Mouse (Mus musculus): ENCODE results near the gene Kat14. TPM values are rescaled to one million over a fixed set of nuclear protein-coding genes. Genes with fewer than 3 reads are reported as not detected.

Gene Kat14
- polyA plus RNA-seq, 1 experiment, result 20.3 TPM

DNA sequence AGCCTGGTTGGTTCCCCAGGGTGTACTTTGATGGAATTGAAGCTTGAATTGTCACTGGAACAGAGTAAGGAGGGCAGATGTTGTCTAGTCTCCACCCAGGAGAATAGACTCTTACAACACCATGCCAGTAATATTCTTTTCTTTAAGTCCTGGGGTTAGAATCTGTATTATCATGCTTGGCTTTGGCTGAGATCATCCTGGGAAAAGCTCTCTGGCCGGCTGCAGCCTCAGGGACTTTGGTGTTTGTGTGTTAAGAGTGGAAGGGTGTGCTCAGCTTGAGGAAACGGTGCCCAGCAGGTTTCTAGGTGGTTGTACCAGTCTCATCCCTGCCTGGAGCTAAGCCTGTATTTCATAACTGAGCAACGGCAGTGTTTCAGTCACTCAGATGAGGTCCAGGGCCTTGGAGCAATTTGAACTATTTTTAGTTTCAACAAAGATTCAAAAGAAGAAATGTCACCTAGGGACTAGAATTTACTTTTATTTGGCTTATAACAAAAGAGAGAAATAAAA lies 70.5 kb downstream of the Kat14 start:
- H3K27ac ChIP-seq (ENCODE audit: insufficient read depth, low read length), result no peak overlapping the region
- no peaks in the 10 kb centered on the region for H3K36me3 ChIP-seq (ENCODE audit: control insufficient read depth, insufficient read depth, low read length)
- DNase-seq (ENCODE audit: low read depth in 1 of 2, low spot score in 2 of 2), result no peak
- H3K27me3 ChIP-seq (ENCODE audit: control insufficient read depth, insufficient read depth, low read length), result no peaks in the 10 kb centered on the region
- TF ChIP-seq CTCF (IDR thresholded peaks at IDR 0.05; ENCODE audit: extremely low read depth, insufficient read depth, insufficient read length, insufficient replicate concordance) (no peak), POLR2A (IDR thresholded peaks at IDR 0.05; ENCODE audit: low read depth, low read length) (no peak)
- WGBS, result 76% methylated on average over 3 of the region's 3 CpGs
- H3K4me1 ChIP-seq (ENCODE audit: control insufficient read depth, insufficient read depth, insufficient read length), result no peaks in the 10 kb centered on the region
- H3K4me3 ChIP-seq (ENCODE audit: extremely low read depth, insufficient read depth, insufficient read length), result no peak overlapping the region

DNA sequence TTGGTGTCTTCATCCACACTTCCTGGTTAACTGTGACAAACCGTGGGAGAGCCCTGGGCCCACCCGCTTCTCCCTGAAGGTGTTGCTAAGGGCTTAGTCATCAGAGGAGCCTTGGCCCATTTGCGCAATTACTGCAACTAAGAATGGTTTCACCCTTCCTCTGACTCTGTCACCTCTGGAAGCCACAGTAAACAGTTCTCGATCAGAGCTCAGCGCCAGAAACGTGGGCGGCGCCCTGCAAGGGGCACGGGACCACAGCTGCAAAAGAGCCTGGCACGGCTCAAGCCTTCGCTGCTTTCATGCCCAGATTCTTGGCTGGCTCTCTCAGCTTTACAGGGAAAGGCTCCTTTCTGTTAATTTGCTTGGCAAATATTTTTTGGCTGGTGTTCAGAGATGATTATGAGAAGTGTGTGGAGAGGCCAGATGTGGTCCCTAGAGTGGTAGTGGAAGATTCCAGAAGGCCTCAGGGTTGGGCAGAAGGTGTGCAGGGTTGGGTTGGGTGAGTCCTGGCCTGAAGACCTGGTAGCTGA lies 72.7 kb downstream of the Kat14 start:
- WGBS, result 84% methylated on average over 11 of the region's 11 CpGs
- Histone ChIP-seq H3K27me3 (ENCODE audit: control insufficient read depth, insufficient read depth, low read length) (no peaks in the 10 kb centered on the region), H3K27ac (ENCODE audit: insufficient read depth, low read length) (no peak overlapping the region), H3K36me3 (ENCODE audit: control insufficient read depth, insufficient read depth, low read length) (no peaks in the 10 kb centered on the region), H3K4me3 (ENCODE audit: extremely low read depth, insufficient read depth, insufficient read length) (no peak overlapping the region), H3K4me1 (ENCODE audit: control insufficient read depth, insufficient read depth, insufficient read length) (no peaks in the 10 kb centered on the region)
- DNase-seq (ENCODE audit: low read depth in 1 of 2, low spot score in 2 of 2), result no peak
- no peak for TF ChIP-seq POLR2A (IDR thresholded peaks at IDR 0.05; ENCODE audit: low read depth, low read length)
- TF ChIP-seq CTCF (IDR thresholded peaks at IDR 0.05; ENCODE audit: extremely low read depth, insufficient read depth, insufficient read length, insufficient replicate concordance), result no peak

DNA sequence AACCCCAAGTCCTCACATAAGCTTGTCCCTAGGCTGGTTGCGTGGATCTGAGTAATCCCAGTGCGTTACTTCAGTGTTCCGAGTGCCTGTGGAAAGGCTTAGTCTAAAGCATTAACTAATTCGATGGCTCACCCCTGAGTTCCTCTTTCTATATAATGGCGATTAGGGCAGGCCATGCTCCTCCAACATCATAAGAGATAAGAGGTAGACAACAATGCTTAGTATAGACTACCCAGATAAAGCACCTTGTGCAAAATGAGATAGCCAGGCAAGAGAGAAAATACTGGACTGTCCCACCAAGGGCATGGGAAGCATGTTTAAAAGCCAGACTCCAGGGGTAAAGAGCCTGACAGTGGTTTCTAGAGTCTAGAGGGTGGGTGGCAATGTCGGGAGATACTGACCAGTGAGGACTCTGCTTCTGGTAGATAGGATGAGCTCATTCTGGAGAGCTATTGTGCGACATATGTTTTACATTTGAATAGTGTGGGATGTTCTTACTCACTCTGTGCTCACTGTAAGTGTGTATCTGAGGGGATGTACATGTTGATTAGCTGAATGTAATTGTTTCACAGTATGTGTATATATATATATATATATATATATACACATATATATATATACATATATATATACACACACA lies 77.7 kb downstream of the Kat14 start:
- no peak overlapping the region for H3K27ac ChIP-seq (ENCODE audit: insufficient read depth, low read length)
- 68% methylated on average over 7 of the region's 7 CpGs for WGBS

DNA sequence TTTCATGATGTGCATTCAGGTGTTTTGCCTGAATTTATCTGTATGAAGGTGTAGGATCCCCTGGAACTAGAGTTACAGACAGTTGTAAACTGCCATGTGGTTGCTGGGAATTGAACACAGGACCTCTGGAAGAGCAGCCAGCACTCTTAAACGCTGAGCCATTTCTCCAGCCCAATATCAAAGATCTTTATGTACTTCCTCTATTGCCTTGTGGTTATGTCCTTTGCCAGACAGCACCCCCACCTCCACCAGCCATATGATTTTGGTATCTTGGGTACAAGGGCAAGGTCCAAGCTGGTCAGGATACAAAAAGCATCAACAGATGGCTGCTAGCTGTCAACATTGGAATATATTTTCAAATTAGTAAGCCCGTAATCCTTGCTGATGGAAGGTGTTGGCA lies 81.6 kb downstream of the Kat14 start:
- Histone ChIP-seq H3K4me1 (ENCODE audit: control insufficient read depth, insufficient read depth, insufficient read length) (no peaks in the 10 kb centered on the region), H3K4me3 (ENCODE audit: extremely low read depth, insufficient read depth, insufficient read length) (no peak overlapping the region), H3K27ac (ENCODE audit: insufficient read depth, low read length) (no peak overlapping the region), H3K27me3 (ENCODE audit: control insufficient read depth, insufficient read depth, low read length) (no peaks in the 10 kb centered on the region), H3K36me3 (ENCODE audit: control insufficient read depth, insufficient read depth, low read length) (no peaks in the 10 kb centered on the region)
- WGBS, result 40% methylated on average over 2 of the region's 2 CpGs
- no peak for TF ChIP-seq CTCF (IDR thresholded peaks at IDR 0.05; ENCODE audit: extremely low read depth, insufficient read depth, insufficient read length, insufficient replicate concordance)
- no peak for TF ChIP-seq POLR2A (IDR thresholded peaks at IDR 0.05; ENCODE audit: low read depth, low read length)
- no peak for DNase-seq (ENCODE audit: low read depth in 1 of 2, low spot score in 2 of 2)

More for the DNA sequence above, 77.7 kb downstream of the Kat14 start:
- Histone ChIP-seq H3K4me3 (ENCODE audit: extremely low read depth, insufficient read depth, insufficient read length) (no peak overlapping the region), H3K27me3 (ENCODE audit: control insufficient read depth, insufficient read depth, low read length) (no peaks in the 10 kb centered on the region), H3K36me3 (ENCODE audit: control insufficient read depth, insufficient read depth, low read length) (no peaks in the 10 kb centered on the region), H3K4me1 (ENCODE audit: control insufficient read depth, insufficient read depth, insufficient read length) (no peaks in the 10 kb centered on the region)
- no peak for DNase-seq (ENCODE audit: low read depth in 1 of 2, low spot score in 2 of 2)
- TF ChIP-seq CTCF (IDR thresholded peaks at IDR 0.05; ENCODE audit: extremely low read depth, insufficient read depth, insufficient read length, insufficient replicate concordance) (no peak), POLR2A (IDR thresholded peaks at IDR 0.05; ENCODE audit: low read depth, low read length) (no peak)

DNA sequence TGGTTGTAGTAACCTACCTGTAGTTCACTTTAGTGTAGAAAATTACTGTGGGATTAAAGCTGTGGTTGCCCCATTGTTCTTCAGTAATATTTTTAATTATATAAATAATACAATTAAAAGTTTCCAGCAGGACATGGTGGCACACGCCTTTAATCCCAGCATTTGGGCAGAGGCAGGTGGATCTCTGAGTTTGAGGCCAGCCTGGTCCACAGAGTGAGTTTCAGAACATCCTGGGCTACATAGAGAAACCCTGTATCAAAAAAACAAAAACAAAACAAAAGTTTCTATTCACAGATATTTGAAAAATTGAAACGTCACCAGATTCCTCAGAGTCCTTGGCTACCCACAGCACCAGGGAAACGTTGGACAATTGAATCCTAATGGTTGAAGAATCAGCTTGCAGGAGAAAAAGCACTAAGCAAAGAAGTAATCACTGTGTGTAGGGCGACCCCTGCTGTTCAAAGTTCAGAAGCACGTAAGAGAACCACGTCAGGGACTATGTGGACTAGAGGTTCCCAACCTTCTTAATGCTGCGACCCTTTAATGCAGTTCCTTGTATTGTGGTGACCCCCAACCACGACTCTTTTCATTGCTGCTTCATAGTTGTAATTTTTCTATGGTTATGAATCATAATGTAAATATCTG lies 83.7 kb downstream of the Kat14 start:
- TF ChIP-seq CTCF (IDR thresholded peaks at IDR 0.05; ENCODE audit: extremely low read depth, insufficient read depth, insufficient read length, insufficient replicate concordance) (peak; percentile 59; the same call in 1 of the 2 replicates), POLR2A (IDR thresholded peaks at IDR 0.05; ENCODE audit: low read depth, low read length) (no peak)
- no peaks in the 10 kb centered on the region for H3K4me1 ChIP-seq (ENCODE audit: control insufficient read depth, insufficient read depth, insufficient read length)
- peak; percentile 36 to 66 for DNase-seq (ENCODE audit: low read depth in 1 of 2, low spot score in 2 of 2)

More for the DNA sequence above, 83.7 kb downstream of the Kat14 start:
- no peaks in the 10 kb centered on the region for H3K36me3 ChIP-seq (ENCODE audit: control insufficient read depth, insufficient read depth, low read length)
- H3K27me3 ChIP-seq (ENCODE audit: control insufficient read depth, insufficient read depth, low read length), result no peaks in the 10 kb centered on the region
- WGBS, result 11% methylated on average over 8 of the region's 8 CpGs
- no peak overlapping the region for H3K4me3 ChIP-seq (ENCODE audit: extremely low read depth, insufficient read depth, insufficient read length)
- H3K27ac ChIP-seq (ENCODE audit: insufficient read depth, low read length), result no peak overlapping the region

Other genes with a start within 250 kb of the Kat14 start
- 2.0 and 2.1 TPM in 2 replicates for gene Mgme1, start 98.3 kb upstream of the Kat14 start, polyA plus RNA-seq (2012; rRNA removed)
- gene Snx5, start 98.1 kb upstream of the Kat14 start, polyA plus RNA-seq (2012; rRNA removed), result 80.2 and 100 TPM in 2 replicates
- 0.44 TPM in 1 of 2 replicates, not detected in the other for gene Ovol2, start 36.8 kb upstream of the Kat14 start, polyA plus RNA-seq (2012; rRNA removed)
- gene Pet117, start within 50 bp of the Kat14 start, polyA plus RNA-seq (2012; rRNA removed), result not detected in 2 replicates
- 0.12 TPM in 2 replicates for gene Dzank1, start 158.4 kb downstream of the Kat14 start, polyA plus RNA-seq (2012; rRNA removed)
- 4.0 and 4.8 TPM in 2 replicates for gene Polr3f, start 158.7 kb downstream of the Kat14 start, polyA plus RNA-seq (2012; rRNA removed)
- gene Rbbp9, start 181.9 kb downstream of the Kat14 start, polyA plus RNA-seq (2012; rRNA removed), result 3.1 and 3.3 TPM in 2 replicates
- gene Sec23b, start 187.2 kb downstream of the Kat14 start, polyA plus RNA-seq (2012; rRNA removed), result 26.5 and 26.8 TPM in 2 replicates
- 0.77 and 0.89 TPM in 2 replicates for gene Smim26, start 225.1 kb downstream of the Kat14 start, polyA plus RNA-seq (2012; rRNA removed)
- gene Dtd1, start 230.9 kb downstream of the Kat14 start, polyA plus RNA-seq (2012; rRNA removed), result 5.0 and 7.4 TPM in 2 replicates

Data from spleen, adult 2 months (tissue).